Mouse (Mus musculus) ES-Bruce4 (cell line): ENCODE data around the gene Mrpl30.

Experiments used
- CTCF ChIP-seq: IDR thresholded peaks from one replicate; pipeline ENCODE4 v1.8.1; 2011; ENCODE audit warnings: low read depth, low read length
- EP300 ChIP-seq: IDR thresholded peaks from 2 replicates; pipeline ENCODE4 v1.6.1; 2011; ENCODE audit warnings: low read depth, low read length; ENCODE audit not compliant: insufficient read depth
- POLR2A ChIP-seq: IDR thresholded peaks from one replicate; pipeline ENCODE4 v1.8.1; 2011; ENCODE audit warnings: low read length; ENCODE audit not compliant: insufficient read depth

GRCm38 (mm10) chr1:37900288-37900687 is 10.0 kb downstream of the Mrpl30 start:
- no peak for TF ChIP-seq EP300
- no peak for TF ChIP-seq CTCF
- TF ChIP-seq POLR2A = no peak
